Mouse (Mus musculus): ENCODE data around the gene Metrnl.

- TF ChIP-seq CTCF (IDR thresholded peaks at IDR 0.05) (no peak), EP300 (IDR thresholded peaks at IDR 0.05) (peak; percentile 75)
Measured at GRCm38 (mm10) chr11:121720752-121721151, 19.4 kb downstream of the Metrnl start.
